Mouse (Mus musculus): ENCODE results near the gene Serinc5.

- TF ChIP-seq CTCF (IDR thresholded peaks at IDR 0.05; ENCODE audit: extremely low read depth, insufficient read length, insufficient replicate concordance, low read depth, low read length) (peak; percentile 78; the same call in 1 of the 2 replicates), POLR2A (IDR thresholded peaks at IDR 0.05; ENCODE audit: low read depth, low read length) (no peak)
These were observed 122.4 kb downstream of the Serinc5 start for GRCm38 (mm10) chr13:92733252-92733651.

Measured in small intestine, adult 2 months (tissue).